Mouse (Mus musculus) cortical plate, adult 2 months (tissue): Measurements from ENCODE around the gene Cfap77.

Experiments
- CTCF ChIP-seq: fragments of 200-500 bp; IDR thresholded peaks from 2 replicates; pipeline ENCODE4 v1.5.1; 2011; ENCODE audit warnings: mild to moderate bottlenecking, control low read depth, low read length; ENCODE audit not compliant: insufficient read depth; ENCODE audit errors: extremely low read depth
- POLR2A ChIP-seq: fragments of 200-500 bp; IDR thresholded peaks from 2 replicates; pipeline ENCODE4 v1.6.1; 2011; ENCODE audit warnings: mild to moderate bottlenecking, low read length, control low read depth; ENCODE audit not compliant: insufficient read depth; ENCODE audit errors: extremely low read depth

DNA sequence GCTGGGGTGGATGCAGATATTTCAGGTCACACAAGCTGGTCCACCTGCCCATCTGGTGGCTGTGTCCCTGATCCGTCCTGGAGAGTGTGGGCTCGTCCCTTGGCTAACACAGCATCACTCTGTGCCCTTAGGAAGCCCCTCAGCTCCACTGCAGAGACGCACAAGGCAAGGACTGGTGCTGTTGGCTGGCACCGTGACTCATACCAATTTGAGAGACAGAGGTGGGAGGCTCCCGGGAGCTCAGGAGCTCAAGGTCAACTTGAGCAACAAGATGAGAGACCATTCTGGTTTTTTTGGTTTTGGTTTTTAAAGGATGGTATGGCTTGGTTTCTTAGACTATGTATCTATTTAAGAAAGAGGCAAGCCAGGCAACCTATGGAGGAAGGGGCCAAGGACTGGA is 42.3 kb downstream of the Cfap77 start:
- TF ChIP-seq CTCF (no peak), POLR2A (no peak)
